Mouse (Mus musculus): ENCODE measurements around the gene Cacna1c. TPM values are rescaled to one million over a fixed set of nuclear protein-coding genes. Genes with fewer than 3 reads are reported as not detected.

Gene Cacna1c
- polyA plus RNA-seq, 1 experiment from 2014 or later = 4.8 TPM

DNA sequence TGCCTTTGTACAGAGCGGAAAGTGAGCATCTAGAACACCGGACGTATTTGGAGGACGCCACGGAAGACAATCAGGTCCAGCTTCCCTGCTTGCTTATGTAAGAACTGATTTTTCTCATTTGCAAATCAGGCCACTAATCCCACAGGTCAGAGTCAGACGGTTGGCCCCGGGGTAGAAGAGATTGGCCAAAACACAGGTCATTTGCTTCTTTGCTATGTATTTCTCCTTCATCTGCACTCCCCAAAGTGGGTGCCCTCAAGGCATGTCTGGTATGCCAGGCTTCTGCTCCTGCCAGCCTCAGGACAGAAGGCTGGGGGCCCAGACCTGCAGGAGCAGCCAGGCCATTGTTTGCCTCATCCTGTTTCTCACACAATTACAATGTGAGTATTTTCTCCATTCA, 328.8 kb downstream of the Cacna1c start:
- ATAC-seq = no peak
- no peak overlapping the region for H3K4me3 ChIP-seq (ENCODE audit: low read depth, low read length)
- TF ChIP-seq CTCF (IDR thresholded peaks at IDR 0.05) (no peak), EP300 (IDR thresholded peaks at IDR 0.05) (no peak)
- WGBS = 87% methylated on average over 7 of the region's 7 CpGs
- no peak for DNase-seq (ENCODE audit: low spot score)
- no peaks in the 10 kb centered on the region for H3K9me3 ChIP-seq (ENCODE audit: low read length)
- H3K27ac ChIP-seq (ENCODE audit: low read length) = no peak overlapping the region
- no peak overlapping the region for H3K4me2 ChIP-seq (replicated peaks; ENCODE audit: low read depth, low read length)
- no peaks in the 10 kb centered on the region; the same call in 1 of the 2 replicates for H3K4me1 ChIP-seq (ENCODE audit: insufficient read depth, low read depth, low read length)
- no peaks in the 10 kb centered on the region for H3K36me3 ChIP-seq (ENCODE audit: insufficient read depth, low read length)
- no peaks in the 10 kb centered on the region for H3K27me3 ChIP-seq (replicated peaks; ENCODE audit: insufficient read depth, low read length)
- no peak overlapping the region for H3K9ac ChIP-seq (replicated peaks; ENCODE audit: low read depth)

DNA sequence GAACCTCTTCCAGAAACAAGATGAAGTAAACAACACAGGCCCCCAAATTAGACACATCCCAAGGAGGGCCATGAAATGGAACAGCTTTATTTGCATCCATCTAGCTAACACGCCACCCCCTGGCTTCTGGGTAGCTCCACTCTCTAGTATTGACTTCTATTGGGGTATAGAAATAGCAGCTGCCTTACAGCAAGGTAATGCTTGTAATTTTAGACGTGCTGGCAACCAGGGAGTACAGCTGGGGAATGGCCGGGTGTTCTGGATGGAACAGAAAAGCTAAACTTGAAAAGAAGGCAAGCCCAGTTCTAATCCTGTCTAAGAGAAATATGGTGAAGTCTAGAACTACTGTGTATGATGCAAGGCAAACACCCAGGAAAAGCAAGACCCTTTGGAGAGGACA, 329.3 kb downstream of the Cacna1c start:
- H3K4me2 ChIP-seq (replicated peaks; ENCODE audit: low read depth, low read length) = no peak overlapping the region
- no peaks in the 10 kb centered on the region for H3K27me3 ChIP-seq (replicated peaks; ENCODE audit: insufficient read depth, low read length)
- no peaks in the 10 kb centered on the region; the same call in 1 of the 2 replicates for H3K4me1 ChIP-seq (ENCODE audit: insufficient read depth, low read depth, low read length)
- WGBS = 73% methylated on average over 3 of the region's 3 CpGs
- DNase-seq (ENCODE audit: low spot score) (no peak), ATAC-seq (no peak)
- H3K36me3 ChIP-seq (ENCODE audit: insufficient read depth, low read length) = no peaks in the 10 kb centered on the region
- no peaks in the 10 kb centered on the region for H3K9me3 ChIP-seq (ENCODE audit: low read length)
- TF ChIP-seq CTCF (IDR thresholded peaks at IDR 0.05) (no peak), EP300 (IDR thresholded peaks at IDR 0.05) (no peak)
- no peak overlapping the region for H3K27ac ChIP-seq (ENCODE audit: low read length)
- no peak overlapping the region for H3K4me3 ChIP-seq (ENCODE audit: low read depth, low read length)
- no peak overlapping the region for H3K9ac ChIP-seq (replicated peaks; ENCODE audit: low read depth)

DNA sequence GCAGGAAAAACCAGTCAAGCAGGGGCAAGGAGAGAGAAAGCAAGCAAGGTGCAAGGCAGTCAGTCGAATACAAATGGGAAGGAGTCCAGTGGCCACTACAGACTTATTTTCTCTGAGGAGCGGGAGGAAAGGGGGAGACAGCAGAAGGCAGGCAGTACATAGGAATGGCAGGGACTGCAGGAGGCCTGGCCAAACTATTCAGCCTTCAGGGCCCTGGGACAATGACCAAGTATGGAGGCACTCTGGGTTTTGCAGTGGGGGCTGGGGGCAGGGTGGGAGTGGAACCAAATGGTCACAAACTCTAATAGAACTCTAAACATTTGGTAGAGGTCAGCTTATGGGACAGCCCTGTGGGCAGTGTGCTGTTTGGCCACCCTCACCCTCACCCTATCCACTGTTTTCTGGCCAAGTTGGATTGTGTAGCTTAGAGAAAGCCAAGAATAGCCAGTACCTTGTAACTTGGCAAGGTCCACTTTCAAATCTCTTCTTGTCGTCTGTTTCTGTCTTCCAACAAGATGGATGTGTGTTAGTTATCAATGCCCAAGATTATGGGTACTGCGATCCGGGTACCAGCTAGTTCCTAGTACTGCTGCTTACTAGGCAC, 330.3 kb downstream of the Cacna1c start:
- no peak for ATAC-seq
- 72% methylated on average over 5 of the region's 5 CpGs for WGBS
- no peak overlapping the region for H3K27ac ChIP-seq (ENCODE audit: low read length)

DNA sequence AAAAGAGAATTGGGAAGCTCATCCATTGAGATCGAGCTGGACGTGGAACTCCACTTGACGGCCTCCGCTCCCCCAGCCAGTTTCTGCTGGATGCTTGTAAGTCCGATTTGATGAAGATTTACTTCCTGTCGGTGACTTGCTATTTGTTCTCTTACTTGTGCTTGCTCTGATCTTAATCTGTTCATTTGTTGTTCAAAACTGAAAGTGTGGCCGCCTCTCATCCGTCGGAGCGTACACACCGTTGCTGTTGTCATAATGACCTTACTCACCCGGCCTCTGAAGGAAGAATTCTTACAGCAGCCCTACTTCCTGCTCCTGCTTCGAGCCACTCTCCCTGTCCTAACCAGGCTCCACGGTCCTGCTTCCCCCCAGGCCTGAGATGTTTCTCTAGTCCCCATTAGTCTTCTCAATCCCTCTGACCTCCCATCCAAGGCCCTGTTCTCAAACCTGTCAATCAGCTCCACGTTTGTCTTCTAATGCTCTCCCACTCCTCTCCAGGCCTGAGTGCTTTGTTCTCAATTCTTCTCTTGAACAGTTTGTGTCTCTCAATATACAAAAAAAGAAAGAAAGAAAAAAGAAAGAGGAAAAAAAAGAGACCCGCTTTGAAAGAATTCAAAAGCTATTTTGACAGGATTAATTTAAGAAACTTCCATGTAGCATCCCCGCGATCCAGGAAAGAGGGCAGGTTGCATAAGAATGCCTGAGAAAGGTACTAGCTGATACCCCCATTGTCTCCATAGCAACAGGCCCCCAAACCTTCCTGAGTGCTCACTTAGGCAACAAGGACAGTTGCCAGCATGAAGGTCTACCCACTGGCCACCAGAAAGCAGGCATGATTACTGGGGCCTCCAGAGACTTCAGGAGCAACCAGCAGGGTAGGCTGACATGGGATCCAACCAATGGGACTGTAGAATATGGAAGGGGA, 331.3 kb downstream of the Cacna1c start:
- H3K9ac ChIP-seq (replicated peaks; ENCODE audit: low read depth) = no peak overlapping the region
- peak; percentile 20 for DNase-seq (ENCODE audit: low spot score)
- no peaks in the 10 kb centered on the region for H3K27me3 ChIP-seq (replicated peaks; ENCODE audit: insufficient read depth, low read length)
- H3K4me1 ChIP-seq (ENCODE audit: insufficient read depth, low read depth, low read length) = no peaks in the 10 kb centered on the region; the same call in 1 of the 2 replicates
- H3K27ac ChIP-seq (ENCODE audit: low read length) = no peak overlapping the region
- no peaks in the 10 kb centered on the region for H3K36me3 ChIP-seq (ENCODE audit: insufficient read depth, low read length)
- no peak overlapping the region; the same call in 1 of the 2 replicates for H3K4me2 ChIP-seq (replicated peaks; ENCODE audit: low read depth, low read length)
- 43% methylated on average over 18 of the region's 18 CpGs for WGBS
- H3K4me3 ChIP-seq (ENCODE audit: low read depth, low read length) = no peak overlapping the region
- ATAC-seq = 0 out of 2 replicates have a peak, but pooled peaks have one; percentile 12
- no peaks in the 10 kb centered on the region for H3K9me3 ChIP-seq (ENCODE audit: low read length)
- no peak for TF ChIP-seq CTCF (IDR thresholded peaks at IDR 0.05)

More for the DNA sequence above, 330.3 kb downstream of the Cacna1c start:
- Histone ChIP-seq H3K4me1 (ENCODE audit: insufficient read depth, low read depth, low read length) (no peaks in the 10 kb centered on the region; the same call in 1 of the 2 replicates), H3K36me3 (ENCODE audit: insufficient read depth, low read length) (no peaks in the 10 kb centered on the region), H3K9ac (replicated peaks; ENCODE audit: low read depth) (no peak overlapping the region), H3K27me3 (replicated peaks; ENCODE audit: insufficient read depth, low read length) (no peaks in the 10 kb centered on the region), H3K4me2 (replicated peaks; ENCODE audit: low read depth, low read length) (no peak overlapping the region), H3K4me3 (ENCODE audit: low read depth, low read length) (no peak overlapping the region), H3K9me3 (ENCODE audit: low read length) (no peaks in the 10 kb centered on the region)
- no peak for DNase-seq (ENCODE audit: low spot score)
- TF ChIP-seq EP300 (IDR thresholded peaks at IDR 0.05) = no peak
- no peak for TF ChIP-seq CTCF (IDR thresholded peaks at IDR 0.05)

DNA sequence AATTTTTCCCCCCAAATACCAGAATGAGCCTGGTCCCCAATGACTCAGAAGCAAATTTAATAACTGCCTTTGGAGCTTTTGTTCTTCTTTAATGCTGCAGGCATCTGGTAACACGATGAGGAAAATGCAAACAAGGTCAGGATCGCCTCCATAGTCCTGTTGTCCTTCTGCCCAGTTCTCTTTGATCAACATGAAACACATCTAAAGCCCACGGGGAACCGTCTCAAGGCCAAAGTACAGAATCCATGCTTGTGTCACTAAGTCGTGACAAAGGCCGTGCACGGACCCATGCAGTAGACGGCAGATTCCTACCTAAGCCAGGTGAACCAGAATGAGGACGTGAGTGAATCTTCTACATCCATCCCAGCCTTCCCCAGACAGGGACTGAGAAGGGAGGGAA, 333.5 kb downstream of the Cacna1c start:
- Histone ChIP-seq H3K4me2 (replicated peaks; ENCODE audit: low read depth, low read length) (no peak overlapping the region), H3K9me3 (ENCODE audit: low read length) (no peaks in the 10 kb centered on the region)
- ATAC-seq = no peak

DNA sequence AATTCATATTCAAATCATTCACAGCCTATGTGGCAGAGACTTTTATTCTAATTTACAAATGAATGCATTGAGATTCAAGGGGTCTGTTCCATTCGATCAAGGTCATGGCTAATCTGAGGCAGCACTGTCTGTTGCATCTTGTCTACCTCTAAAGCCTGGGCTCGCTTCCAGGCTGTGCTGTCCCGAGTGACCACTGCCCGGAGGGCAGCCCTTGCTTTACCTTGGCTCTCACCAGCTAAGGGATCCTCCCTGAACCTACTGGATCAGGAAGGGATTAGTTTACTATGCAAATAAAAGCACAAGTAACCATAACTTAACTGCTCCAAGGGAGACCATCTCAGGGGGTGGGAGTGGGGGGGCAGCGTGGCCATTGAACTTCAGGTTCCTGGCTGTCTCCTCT, 334.1 kb downstream of the Cacna1c start:
- DNase-seq (ENCODE audit: low spot score) = no peak
- Histone ChIP-seq H3K36me3 (ENCODE audit: insufficient read depth, low read length) (no peaks in the 10 kb centered on the region), H3K27ac (ENCODE audit: low read length) (no peak overlapping the region), H3K9ac (replicated peaks; ENCODE audit: low read depth) (no peak overlapping the region), H3K4me2 (replicated peaks; ENCODE audit: low read depth, low read length) (no peak overlapping the region), H3K27me3 (replicated peaks; ENCODE audit: insufficient read depth, low read length) (no peaks in the 10 kb centered on the region), H3K4me1 (ENCODE audit: insufficient read depth, low read depth, low read length) (no peaks in the 10 kb centered on the region), H3K4me3 (ENCODE audit: low read depth, low read length) (no peak overlapping the region), H3K9me3 (ENCODE audit: low read length) (no peaks in the 10 kb centered on the region)
- no peak for ATAC-seq
- WGBS = 92% methylated on average over 5 of the region's 5 CpGs
- TF ChIP-seq EP300 (IDR thresholded peaks at IDR 0.05) (no peak), CTCF (IDR thresholded peaks at IDR 0.05) (no peak)

More for the DNA sequence above, 333.5 kb downstream of the Cacna1c start:
- Histone ChIP-seq H3K4me3 (ENCODE audit: low read depth, low read length) (no peak overlapping the region), H3K27me3 (replicated peaks; ENCODE audit: insufficient read depth, low read length) (no peaks in the 10 kb centered on the region), H3K36me3 (ENCODE audit: insufficient read depth, low read length) (no peaks in the 10 kb centered on the region), H3K27ac (ENCODE audit: low read length) (no peak overlapping the region), H3K4me1 (ENCODE audit: insufficient read depth, low read depth, low read length) (no peaks in the 10 kb centered on the region), H3K9ac (replicated peaks; ENCODE audit: low read depth) (no peak overlapping the region)
- DNase-seq (ENCODE audit: low spot score) = no peak
- 88% methylated on average over 9 of the region's 9 CpGs for WGBS
- TF ChIP-seq EP300 (IDR thresholded peaks at IDR 0.05) = no peak
- no peak for TF ChIP-seq CTCF (IDR thresholded peaks at IDR 0.05)

Measured in lung, postnatal 0 days (tissue).